Mouse (Mus musculus) cerebellum, adult 2 months (tissue): Measurements from ENCODE around the gene Serping1.

Source experiments
- CTCF ChIP-seq: fragments of 200-500 bp; IDR thresholded peaks from 2 replicates; pipeline ENCODE4 v1.5.1; 2011; ENCODE audit warnings: low read depth, mild to moderate bottlenecking, control low read depth, low read length, moderate library complexity, borderline replicate concordance; ENCODE audit not compliant: insufficient read depth
- POLR2A ChIP-seq: fragments of 200-500 bp; IDR thresholded peaks from 2 replicates; pipeline ENCODE4 v1.6.1; 2011; ENCODE audit warnings: low read length, control low read depth, borderline replicate concordance; ENCODE audit not compliant: insufficient read depth

DNA sequence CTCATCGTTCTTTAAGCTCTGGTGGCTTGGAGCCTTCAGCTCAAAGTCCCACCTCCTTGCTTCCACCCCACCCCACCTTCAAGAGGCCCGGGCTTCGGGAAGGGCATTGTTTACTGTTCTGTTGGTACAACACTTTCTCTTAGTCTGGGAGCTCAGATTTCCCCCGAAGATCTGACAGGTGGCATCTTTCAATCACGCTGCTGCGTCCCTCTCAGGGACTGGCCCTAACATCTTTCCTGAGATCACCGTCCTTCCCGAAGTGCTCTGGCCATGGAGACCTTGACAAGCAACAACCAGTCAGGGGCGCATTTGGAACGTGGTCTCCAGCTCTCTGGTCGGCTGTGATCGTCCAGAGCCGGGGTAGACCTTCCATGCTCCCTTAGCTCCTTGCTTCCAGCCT lies 47.3 kb upstream of the Serping1 start, which contains the start of gene Smtnl1:
- TF ChIP-seq CTCF (no peak), POLR2A (no peak)
